Mouse (Mus musculus): ENCODE measurements around the gene Nme9. TPM values are rescaled to one million over a fixed set of nuclear protein-coding genes. Genes with fewer than 3 reads are reported as not detected.

The Nme9 gene
- polyA plus RNA-seq, 1 experiment from 2014 or later, result 3.3 TPM

DNA sequence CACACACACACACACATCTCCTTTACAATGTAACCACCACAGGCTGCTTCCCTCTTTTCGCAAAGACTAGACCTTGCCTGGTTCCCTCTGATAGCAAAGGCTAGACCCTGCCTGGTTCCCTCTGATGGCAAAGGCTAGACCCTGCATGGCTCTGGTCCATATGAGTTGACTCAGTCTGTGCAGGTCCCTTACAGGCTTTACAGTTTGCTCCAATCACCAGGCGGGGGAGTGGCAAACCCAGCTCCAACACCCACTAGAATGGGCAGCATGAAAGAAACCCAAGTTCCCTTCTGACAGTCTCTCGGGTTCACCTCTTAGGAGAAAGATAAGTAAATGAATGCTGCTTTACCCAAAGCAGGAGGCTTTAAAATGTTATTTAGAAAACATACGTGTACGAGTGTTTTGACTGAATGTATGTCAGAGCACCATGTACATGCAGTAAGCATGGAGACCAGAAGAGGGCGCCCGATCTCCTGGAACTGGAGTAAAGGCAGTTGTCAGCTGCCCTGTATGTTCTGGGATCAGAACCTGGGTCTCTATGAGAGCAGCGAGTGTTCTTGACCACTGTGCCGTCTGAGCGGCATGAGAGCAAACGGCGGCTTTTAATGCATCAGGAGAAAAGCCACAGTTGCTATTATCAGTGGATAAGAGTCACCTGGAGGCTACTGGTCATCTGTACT lies 7.4 kb downstream of the Nme9 start:
- H3K36me3 ChIP-seq (ENCODE audit: control insufficient read depth, insufficient read depth, low read length), result no peaks in the 10 kb centered on the region
- H3K9ac ChIP-seq (ENCODE audit: low read depth, low read length), result no peak overlapping the region
- no peak for ATAC-seq (ENCODE audit: low read depth)
- no peak for DNase-seq (ENCODE audit: low spot score)
- no peak overlapping the region for H3K27ac ChIP-seq (replicated peaks; ENCODE audit: low read depth, low read length)
- no peak overlapping the region for H3K4me3 ChIP-seq (ENCODE audit: low read depth, low read length)
- no peak overlapping the region for H3K4me2 ChIP-seq (ENCODE audit: low read depth, low read length)
- H3K27me3 ChIP-seq (replicated peaks; ENCODE audit: control insufficient read depth, insufficient read depth, low read length), result no peaks in the 10 kb centered on the region
- no peaks in the 10 kb centered on the region for H3K4me1 ChIP-seq (ENCODE audit: control insufficient read depth, insufficient read depth, low read length)
- WGBS, result 45% methylated on average over 12 of the region's 12 CpGs
- no peaks in the 10 kb centered on the region for H3K9me3 ChIP-seq (ENCODE audit: control insufficient read depth, low read length)

DNA sequence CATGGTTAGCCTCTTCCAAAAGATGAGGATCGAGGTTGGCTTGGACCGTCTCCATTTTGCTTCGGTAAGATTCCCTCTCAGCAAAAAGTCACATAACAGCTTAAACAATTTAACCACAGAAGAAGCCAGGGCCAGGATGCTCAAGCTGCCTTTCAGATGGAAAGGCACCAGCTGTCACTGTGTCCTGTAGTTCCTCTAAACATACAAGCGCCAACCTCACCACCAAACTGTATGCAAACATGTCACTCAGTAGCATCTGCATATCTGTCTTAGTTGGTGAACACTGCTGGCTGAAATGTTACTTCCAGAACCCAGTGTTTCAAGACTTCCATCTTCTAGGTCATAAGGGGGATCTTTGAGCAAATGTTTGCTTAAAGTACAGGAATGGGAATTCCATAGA lies 8.5 kb downstream of the Nme9 start:
- Histone ChIP-seq H3K4me2 (ENCODE audit: low read depth, low read length) (no peak overlapping the region), H3K27me3 (replicated peaks; ENCODE audit: control insufficient read depth, insufficient read depth, low read length) (no peaks in the 10 kb centered on the region), H3K27ac (replicated peaks; ENCODE audit: low read depth, low read length) (no peak overlapping the region), H3K36me3 (ENCODE audit: control insufficient read depth, insufficient read depth, low read length) (no peaks in the 10 kb centered on the region), H3K4me1 (ENCODE audit: control insufficient read depth, insufficient read depth, low read length) (no peaks in the 10 kb centered on the region), H3K4me3 (ENCODE audit: low read depth, low read length) (no peak overlapping the region), H3K9me3 (ENCODE audit: control insufficient read depth, low read length) (no peaks in the 10 kb centered on the region), H3K9ac (ENCODE audit: low read depth, low read length) (no peak overlapping the region)
- DNase-seq (ENCODE audit: low spot score), result no peak
- WGBS, result 94% methylated on average over 4 of the region's 4 CpGs
- ATAC-seq (ENCODE audit: low read depth), result no peak

DNA sequence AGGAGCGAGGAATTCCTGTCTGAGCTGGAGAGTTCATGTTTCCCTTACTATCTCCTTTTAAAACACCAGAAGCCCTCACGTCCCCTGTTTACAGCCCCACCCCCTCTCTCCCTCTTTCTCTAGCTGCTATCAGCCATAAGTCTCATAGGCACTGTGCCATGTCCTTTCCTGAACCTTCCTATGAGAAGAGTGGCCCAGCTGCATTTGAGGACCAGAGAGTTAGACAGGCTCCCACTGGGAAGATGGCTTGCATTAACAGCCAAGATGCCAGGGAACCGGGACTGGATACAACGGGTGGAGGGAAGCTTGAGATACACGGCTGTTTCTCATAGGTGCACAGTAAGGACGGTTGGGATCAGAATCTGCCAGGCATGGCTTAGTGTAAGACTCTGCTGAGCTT lies 13.6 kb downstream of the Nme9 start:
- no peaks in the 10 kb centered on the region for H3K4me1 ChIP-seq (ENCODE audit: control insufficient read depth, insufficient read depth, low read length)
- H3K9ac ChIP-seq (ENCODE audit: low read depth, low read length), result no peak overlapping the region
- no peaks in the 10 kb centered on the region for H3K36me3 ChIP-seq (ENCODE audit: control insufficient read depth, insufficient read depth, low read length)
- no peak overlapping the region for H3K27ac ChIP-seq (replicated peaks; ENCODE audit: low read depth, low read length)
- no peaks in the 10 kb centered on the region for H3K27me3 ChIP-seq (replicated peaks; ENCODE audit: control insufficient read depth, insufficient read depth, low read length)
- ATAC-seq (ENCODE audit: low read depth), result no peak
- WGBS, result 74% methylated on average over 6 of the region's 6 CpGs
- no peak overlapping the region for H3K4me3 ChIP-seq (ENCODE audit: low read depth, low read length)
- H3K9me3 ChIP-seq (ENCODE audit: control insufficient read depth, low read length), result no peaks in the 10 kb centered on the region
- no peak for DNase-seq (ENCODE audit: low spot score)
- H3K4me2 ChIP-seq (ENCODE audit: low read depth, low read length), result no peak overlapping the region

DNA sequence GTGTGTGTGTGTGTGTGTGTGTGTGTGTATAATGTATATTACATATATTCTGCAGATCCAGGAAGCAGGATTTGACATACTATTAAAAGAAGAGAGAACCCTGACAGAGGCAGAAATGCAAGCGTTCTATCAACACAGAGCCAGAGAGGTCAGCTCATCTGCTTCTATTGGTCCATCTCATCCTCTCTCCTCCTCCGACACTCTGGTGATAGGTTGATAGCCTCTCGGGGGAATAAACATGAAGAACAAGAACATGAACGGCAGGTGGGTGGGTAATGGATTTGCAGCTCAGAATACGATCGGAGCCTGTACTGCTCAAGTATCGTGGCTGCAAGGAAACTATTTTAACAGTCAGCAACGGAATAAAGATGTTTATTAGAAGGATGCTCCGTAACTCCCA lies 17.3 kb downstream of the Nme9 start:
- Histone ChIP-seq H3K4me2 (ENCODE audit: low read depth, low read length) (no peak overlapping the region), H3K9me3 (ENCODE audit: control insufficient read depth, low read length) (no peaks in the 10 kb centered on the region), H3K27ac (replicated peaks; ENCODE audit: low read depth, low read length) (no peak overlapping the region), H3K9ac (ENCODE audit: low read depth, low read length) (no peak overlapping the region), H3K36me3 (ENCODE audit: control insufficient read depth, insufficient read depth, low read length) (no peaks in the 10 kb centered on the region), H3K4me3 (ENCODE audit: low read depth, low read length) (no peak overlapping the region), H3K4me1 (ENCODE audit: control insufficient read depth, insufficient read depth, low read length) (no peaks in the 10 kb centered on the region), H3K27me3 (replicated peaks; ENCODE audit: control insufficient read depth, insufficient read depth, low read length) (no peaks in the 10 kb centered on the region)
- WGBS, result 71% methylated on average over 9 of the region's 9 CpGs
- ATAC-seq (ENCODE audit: low read depth) (no peak), DNase-seq (ENCODE audit: low spot score) (no peak)

DNA sequence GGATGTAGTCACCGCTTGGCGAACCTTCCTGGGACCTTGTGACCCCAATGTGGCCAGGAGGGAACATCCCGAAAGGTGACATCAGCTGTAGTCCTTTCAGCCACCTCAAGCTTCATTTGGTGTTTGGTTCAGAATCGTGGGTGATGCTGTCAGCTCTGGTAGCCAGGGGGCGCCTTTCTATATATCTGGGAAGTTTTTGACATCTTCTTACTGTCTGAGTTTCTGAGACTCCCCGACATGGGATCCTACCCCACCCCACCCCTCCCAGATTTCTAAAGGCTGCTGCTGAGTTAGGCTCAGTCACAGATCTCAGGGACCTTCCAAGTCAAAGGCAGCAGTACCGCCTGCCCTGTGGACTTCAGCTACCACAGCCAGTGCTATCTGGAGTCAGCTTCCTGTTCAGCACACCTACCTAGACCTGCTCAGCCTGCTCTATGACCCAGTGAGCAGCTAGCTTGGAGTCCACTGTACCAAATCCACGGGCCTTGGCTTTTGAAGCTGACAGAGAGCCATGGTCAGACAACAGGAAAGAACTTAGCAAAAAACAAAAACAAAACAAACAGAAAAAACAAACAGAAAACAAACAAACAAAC lies 18.5 kb downstream of the Nme9 start:
- H3K4me1 ChIP-seq (ENCODE audit: control insufficient read depth, insufficient read depth, low read length), result no peaks in the 10 kb centered on the region
- no peak for DNase-seq (ENCODE audit: low spot score)
- no peak overlapping the region for H3K27ac ChIP-seq (replicated peaks; ENCODE audit: low read depth, low read length)
- H3K4me3 ChIP-seq (ENCODE audit: low read depth, low read length), result no peak overlapping the region
- H3K36me3 ChIP-seq (ENCODE audit: control insufficient read depth, insufficient read depth, low read length), result no peaks in the 10 kb centered on the region; the same call in 1 of the 2 replicates
- H3K9me3 ChIP-seq (ENCODE audit: control insufficient read depth, low read length), result no peaks in the 10 kb centered on the region
- no peak overlapping the region for H3K9ac ChIP-seq (ENCODE audit: low read depth, low read length)
- no peak overlapping the region for H3K4me2 ChIP-seq (ENCODE audit: low read depth, low read length)
- ATAC-seq (ENCODE audit: low read depth), result no peak
- 61% methylated on average over 8 of the region's 8 CpGs for WGBS
- H3K27me3 ChIP-seq (replicated peaks; ENCODE audit: control insufficient read depth, insufficient read depth, low read length), result no peaks in the 10 kb centered on the region

DNA sequence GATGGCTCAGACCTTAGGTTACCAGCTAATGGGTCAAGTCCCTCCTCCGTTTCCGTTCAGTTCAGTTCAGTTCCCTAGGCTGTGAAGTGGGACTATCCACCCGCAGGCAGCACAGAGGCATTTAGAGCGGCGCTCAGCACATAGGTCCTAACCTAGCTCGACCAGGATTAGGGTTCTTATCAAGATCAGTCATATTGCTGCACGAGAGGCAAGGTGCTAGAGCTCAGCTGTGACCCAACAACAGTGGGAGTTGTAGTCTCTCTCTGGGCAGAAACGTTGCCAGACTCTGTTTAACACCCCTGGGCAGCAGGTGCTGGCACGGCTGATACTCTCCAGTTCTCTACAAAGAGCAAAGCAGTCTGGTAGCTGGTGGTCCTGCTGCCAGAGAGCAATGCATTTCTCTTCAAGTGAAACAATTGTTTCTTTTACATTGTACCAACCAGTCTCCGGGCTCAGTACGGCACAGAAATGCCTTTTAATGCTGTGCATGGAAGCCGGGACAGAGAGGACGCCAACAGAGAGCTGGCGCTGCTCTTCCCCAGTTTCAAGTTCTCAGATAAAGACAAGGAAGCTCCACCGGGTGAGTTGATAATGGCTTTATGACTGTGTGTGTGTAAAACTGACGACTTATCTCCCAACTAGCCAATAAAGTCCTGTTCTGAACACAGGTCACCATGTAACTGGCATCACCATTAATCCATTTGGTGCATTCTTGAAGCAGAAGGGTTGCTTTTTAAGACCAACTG lies 19.2 kb downstream of the Nme9 start:
- Histone ChIP-seq H3K27ac (replicated peaks; ENCODE audit: low read depth, low read length) (no peak overlapping the region), H3K4me3 (ENCODE audit: low read depth, low read length) (no peak overlapping the region), H3K9me3 (ENCODE audit: control insufficient read depth, low read length) (no peaks in the 10 kb centered on the region), H3K4me2 (ENCODE audit: low read depth, low read length) (no peak overlapping the region), H3K9ac (ENCODE audit: low read depth, low read length) (no peak overlapping the region), H3K4me1 (ENCODE audit: control insufficient read depth, insufficient read depth, low read length) (no peaks in the 10 kb centered on the region), H3K27me3 (replicated peaks; ENCODE audit: control insufficient read depth, insufficient read depth, low read length) (no peaks in the 10 kb centered on the region), H3K36me3 (ENCODE audit: control insufficient read depth, insufficient read depth, low read length) (peaks cover 5% of the 10 kb centered on the region; the same call in 1 of the 2 replicates)
- ATAC-seq (ENCODE audit: low read depth), result no peak
- WGBS, result 82% methylated on average over 16 of the region's 16 CpGs
- DNase-seq (ENCODE audit: low spot score), result no peak

DNA sequence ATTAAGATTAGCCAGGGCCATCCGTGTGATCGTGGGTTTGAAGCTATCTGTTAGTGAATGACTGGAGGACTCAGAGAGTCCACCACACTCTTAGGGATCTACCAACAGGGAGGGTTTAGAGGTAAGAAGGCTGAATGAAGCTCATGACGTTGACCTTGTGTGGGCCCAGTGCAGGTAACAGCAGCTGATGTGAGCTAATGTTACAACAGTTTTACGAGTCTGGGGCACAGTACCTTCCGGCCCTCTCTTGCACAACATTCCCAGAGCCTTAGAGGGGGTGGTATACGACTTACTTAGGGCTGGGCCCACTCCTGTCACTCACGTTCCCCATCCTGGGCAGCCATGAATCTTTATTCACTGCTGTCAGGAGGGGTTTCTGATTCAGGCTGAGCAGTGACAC lies 20.1 kb downstream of the Nme9 start:
- Histone ChIP-seq H3K36me3 (ENCODE audit: control insufficient read depth, insufficient read depth, low read length) (peaks cover 10% of the 10 kb centered on the region; the same call in 1 of the 2 replicates), H3K27me3 (replicated peaks; ENCODE audit: control insufficient read depth, insufficient read depth, low read length) (no peaks in the 10 kb centered on the region), H3K9me3 (ENCODE audit: control insufficient read depth, low read length) (no peaks in the 10 kb centered on the region), H3K4me1 (ENCODE audit: control insufficient read depth, insufficient read depth, low read length) (no peaks in the 10 kb centered on the region), H3K27ac (replicated peaks; ENCODE audit: low read depth, low read length) (no peak overlapping the region), H3K4me2 (ENCODE audit: low read depth, low read length) (no peak overlapping the region), H3K9ac (ENCODE audit: low read depth, low read length) (no peak overlapping the region), H3K4me3 (ENCODE audit: low read depth, low read length) (no peak overlapping the region)
- DNase-seq (ENCODE audit: low spot score) (no peak), ATAC-seq (ENCODE audit: low read depth) (no peak)
- 80% methylated on average over 7 of the region's 7 CpGs for WGBS

DNA sequence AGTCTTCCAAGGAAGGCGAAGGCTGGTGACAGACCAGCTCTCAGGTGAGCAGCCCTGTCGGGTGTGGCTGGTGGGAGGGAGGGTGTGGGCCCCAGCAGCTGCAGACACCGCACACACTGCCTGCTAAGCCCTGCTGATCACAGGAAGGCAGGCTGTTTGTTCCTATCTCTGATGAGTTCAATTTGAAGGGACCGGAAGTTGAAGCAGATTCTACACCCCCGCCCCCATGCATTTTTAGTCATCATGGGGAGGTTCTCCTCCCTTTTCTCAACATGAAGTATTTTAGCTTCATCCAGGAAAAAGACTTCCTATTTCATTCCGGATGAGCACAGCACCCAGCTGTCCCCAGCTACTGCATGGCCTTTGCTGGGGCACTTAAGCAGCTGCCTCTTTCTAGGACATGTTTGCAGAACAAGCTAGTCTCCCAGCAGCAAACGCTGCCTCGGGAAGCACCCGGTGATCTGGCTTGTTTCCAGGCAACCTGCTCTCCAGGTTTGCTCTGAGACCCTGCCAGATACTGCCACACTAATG lies 28.0 kb downstream of the Nme9 start:
- no peak overlapping the region for H3K9ac ChIP-seq (ENCODE audit: low read depth, low read length)
- no peaks in the 10 kb centered on the region for H3K9me3 ChIP-seq (ENCODE audit: control insufficient read depth, low read length)
- H3K4me1 ChIP-seq (ENCODE audit: control insufficient read depth, insufficient read depth, low read length), result no peaks in the 10 kb centered on the region
- no peak overlapping the region; the same call in 1 of the 2 replicates for H3K27ac ChIP-seq (replicated peaks; ENCODE audit: low read depth, low read length)
- H3K4me3 ChIP-seq (ENCODE audit: low read depth, low read length), result no peak overlapping the region
- H3K36me3 ChIP-seq (ENCODE audit: control insufficient read depth, insufficient read depth, low read length), result peaks cover 17% of the 10 kb centered on the region; the same call in 1 of the 2 replicates
- DNase-seq (ENCODE audit: low spot score) (peak; percentile 48), ATAC-seq (ENCODE audit: low read depth) (no peak)
- 66% methylated on average over 9 of the region's 9 CpGs for WGBS
- H3K4me2 ChIP-seq (ENCODE audit: low read depth, low read length), result no peak overlapping the region
- H3K27me3 ChIP-seq (replicated peaks; ENCODE audit: control insufficient read depth, insufficient read depth, low read length), result no peaks in the 10 kb centered on the region

Data from embryonic facial prominence, embryonic 14.5 days (tissue).